Mouse (Mus musculus): ENCODE data around the gene Irf5.

- no peak for TF ChIP-seq GATA1 (IDR thresholded peaks at IDR 0.05; ENCODE audit: borderline replicate concordance, low read length)
- no peak for TF ChIP-seq FLI1 (IDR thresholded peaks at IDR 0.05; ENCODE audit: low read length)
These were observed 24.8 kb upstream of the Irf5 start for GRCm38 (mm10) chr6:29501599-29501998.

Measured in megakaryocyte, embryonic 14.5 days (primary cell).